In the genomic region with DNA sequence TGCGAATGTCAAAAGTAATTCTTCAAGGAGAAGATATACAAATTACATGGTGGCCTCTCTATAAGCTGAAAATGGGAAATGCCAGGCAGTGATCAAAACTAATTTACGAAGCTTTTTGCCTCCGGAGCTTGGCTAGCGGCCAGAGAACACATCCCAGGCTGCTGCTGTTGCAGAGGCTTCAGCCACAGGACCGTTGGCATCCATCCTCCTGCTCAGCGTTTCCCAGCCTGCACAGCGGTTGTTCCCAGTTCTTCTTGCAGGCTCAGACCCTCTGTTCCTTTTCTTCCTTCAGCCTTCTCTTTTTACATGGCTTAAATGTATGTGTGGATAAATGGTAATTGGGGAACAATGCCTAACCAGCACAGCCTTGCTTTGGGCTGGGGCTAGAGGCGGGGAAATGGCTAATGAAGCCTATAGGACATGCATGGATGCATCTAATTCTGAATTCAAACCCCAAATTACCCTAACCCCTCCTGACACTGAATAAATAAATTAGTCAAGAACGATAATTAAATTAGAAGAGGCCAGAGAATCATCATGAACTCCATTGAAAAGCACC, we compare ENCODE assay signal across 10 mouse cellular contexts. TPM values are rescaled to one million over a fixed set of nuclear protein-coding genes. Genes with fewer than 3 reads are reported as not detected.
DNase-seq lines count a peak whose midpoint lies in the region; ATAC-seq and TF ChIP-seq lines count a peak whose summit lies in the region.
"Had no signal": no experiment of that assay in that cellular context is flagged by ENCODE, and none has a peak within 500 bp of the region (broad histone marks: within the 10 kb centered on the region; RNA-seq: fewer than 3 reads in every experiment).

No protein-coding gene starts in this region.

- no peak for TF ChIP-seq CTCF in intestine, postnatal 0 days (IDR thresholded peaks at IDR 0.05; ENCODE audit: low read depth)

- WGBS in heart, embryonic 11.5 days (ENCODE audit: insufficient replicate concordance), result 50% methylated on average over 9 of the region's 9 CpGs
- 52% methylated on average over 9 of the region's 9 CpGs for WGBS in embryonic facial prominence, embryonic 11.5 days
- 50% methylated on average over 9 of the region's 9 CpGs for WGBS in hindbrain, embryonic 11.5 days
- WGBS in midbrain, embryonic 12.5 days, result 28% methylated on average over 9 of the region's 9 CpGs
- WGBS in intestine, postnatal 0 days, result 50% methylated on average over 9 of the region's 9 CpGs

- no peak overlapping the region for H3K4me3 ChIP-seq in heart, embryonic 11.5 days (ENCODE audit: low read depth, low read length)
- H3K4me3 ChIP-seq in embryonic facial prominence, embryonic 11.5 days (ENCODE audit: low read depth, low read length), result no peak overlapping the region
- no peak overlapping the region for H3K4me3 ChIP-seq in hindbrain, embryonic 11.5 days (ENCODE audit: low read depth, low read length)
- no peak overlapping the region for H3K4me3 ChIP-seq in midbrain, embryonic 12.5 days
- H3K4me3 ChIP-seq in intestine, postnatal 0 days (ENCODE audit: low read depth, low read length), result no peak overlapping the region
- H3K4me3 ChIP-seq: liver, embryonic 13.5 days had no signal

- no peak overlapping the region for H3K9ac ChIP-seq in heart, embryonic 11.5 days (ENCODE audit: low read depth, low read length)
- no peak overlapping the region for H3K9ac ChIP-seq in embryonic facial prominence, embryonic 11.5 days (replicated peaks; ENCODE audit: low read length)
- no peak overlapping the region for H3K9ac ChIP-seq in hindbrain, embryonic 11.5 days (ENCODE audit: low read depth, low read length)
- H3K9ac ChIP-seq in midbrain, embryonic 12.5 days (replicated peaks), result no peak overlapping the region
- no peak overlapping the region for H3K9ac ChIP-seq in intestine, postnatal 0 days (ENCODE audit: low read depth, low read length)
- H3K9ac ChIP-seq: liver, embryonic 13.5 days had no signal

- H3K9me3 ChIP-seq in heart, embryonic 11.5 days (replicated peaks; ENCODE audit: control insufficient read depth, low read length), result no peaks in the 10 kb centered on the region
- no peaks in the 10 kb centered on the region for H3K9me3 ChIP-seq in embryonic facial prominence, embryonic 11.5 days (replicated peaks; ENCODE audit: control insufficient read depth, low read length)
- no peaks in the 10 kb centered on the region for H3K9me3 ChIP-seq in hindbrain, embryonic 11.5 days (ENCODE audit: control insufficient read depth, low read length)
- no peaks in the 10 kb centered on the region for H3K9me3 ChIP-seq in midbrain, embryonic 12.5 days
- no peaks in the 10 kb centered on the region for H3K9me3 ChIP-seq in intestine, postnatal 0 days (ENCODE audit: control insufficient read depth)
- H3K9me3 ChIP-seq: G1E; liver, embryonic 13.5 days had no signal

- H3K4me2 ChIP-seq in heart, embryonic 11.5 days, result no peak overlapping the region
- no peak overlapping the region for H3K4me2 ChIP-seq in embryonic facial prominence, embryonic 11.5 days (ENCODE audit: low read depth, low read length)
- no peak overlapping the region for H3K4me2 ChIP-seq in hindbrain, embryonic 11.5 days (replicated peaks; ENCODE audit: low read depth, low read length)
- no peak overlapping the region for H3K4me2 ChIP-seq in midbrain, embryonic 12.5 days (replicated peaks)
- no peak overlapping the region for H3K4me2 ChIP-seq in intestine, postnatal 0 days (replicated peaks; ENCODE audit: low read depth)
- H3K4me2 ChIP-seq: liver, embryonic 13.5 days had no signal

- DNase-seq in heart, adult 18-20 months, result peak; percentile 26 to 38
- DNase-seq in Muller cell, postnatal 12 days (ENCODE audit: inconsistent ontology term), result peak; percentile 76
- peak; percentile 44 for DNase-seq in embryonic facial prominence, embryonic 11.5 days (ENCODE audit: low spot score)
- DNase-seq in hindbrain, embryonic 11.5 days (ENCODE audit: low spot score), result peak; percentile 49
- no peak for DNase-seq in spleen, postnatal 4 days (ENCODE audit: low spot score in 2 of 2)
- DNase-seq: liver, embryonic 13.5 days had no signal

- no peak; the same call in 1 of the 2 replicates for ATAC-seq in heart, embryonic 11.5 days (replicated peaks; ENCODE audit: insufficient number of reproducible peaks, low FRiP score, low TSS enrichment)
- peak; percentile 73 for ATAC-seq in embryonic facial prominence, embryonic 11.5 days (replicated peaks; ENCODE audit: insufficient number of reproducible peaks, low FRiP score, low TSS enrichment, low read depth)
- ATAC-seq in hindbrain, embryonic 11.5 days (ENCODE audit: low FRiP score), result peak; percentile 90
- peak; percentile 80 for ATAC-seq in midbrain, embryonic 12.5 days (ENCODE audit: low FRiP score, low read depth)
- no peak for ATAC-seq in intestine, postnatal 0 days

- no peak overlapping the region for H3K27ac ChIP-seq in heart, embryonic 11.5 days (ENCODE audit: low read depth, low read length)
- H3K27ac ChIP-seq in embryonic facial prominence, embryonic 11.5 days (replicated peaks; ENCODE audit: low read depth, low read length), result no peak overlapping the region
- H3K27ac ChIP-seq in hindbrain, embryonic 11.5 days (ENCODE audit: low read depth, low read length), result peak overlapping the region; percentile 10; the same call in 1 of the 2 replicates
- peak overlapping the region; percentile 39 for H3K27ac ChIP-seq in midbrain, embryonic 12.5 days (replicated peaks)
- H3K27ac ChIP-seq in intestine, postnatal 0 days (ENCODE audit: low read depth, low read length), result no peak overlapping the region
- H3K27ac ChIP-seq: liver, embryonic 13.5 days had no signal

- no peaks in the 10 kb centered on the region for H3K36me3 ChIP-seq in heart, embryonic 11.5 days (ENCODE audit: control insufficient read depth, insufficient read depth, low read length)
- H3K36me3 ChIP-seq in embryonic facial prominence, embryonic 11.5 days (replicated peaks; ENCODE audit: control insufficient read depth, insufficient read depth, low read depth, low read length), result no peaks in the 10 kb centered on the region
- H3K36me3 ChIP-seq in hindbrain, embryonic 11.5 days (ENCODE audit: control insufficient read depth, insufficient read depth, low read length), result no peaks in the 10 kb centered on the region
- no peaks in the 10 kb centered on the region for H3K36me3 ChIP-seq in midbrain, embryonic 12.5 days
- H3K36me3 ChIP-seq in intestine, postnatal 0 days (ENCODE audit: control insufficient read depth, insufficient read depth), result no peaks in the 10 kb centered on the region
- H3K36me3 ChIP-seq: G1E; liver, embryonic 13.5 days had no signal

- H3K4me1 ChIP-seq in heart, embryonic 11.5 days (ENCODE audit: control insufficient read depth, insufficient read depth, low read length), result peaks cover 7% of the 10 kb centered on the region; the same call in 1 of the 2 replicates
- no peaks in the 10 kb centered on the region for H3K4me1 ChIP-seq in embryonic facial prominence, embryonic 11.5 days (ENCODE audit: control insufficient read depth, insufficient read depth, low read length)
- H3K4me1 ChIP-seq in hindbrain, embryonic 11.5 days (replicated peaks; ENCODE audit: control insufficient read depth, insufficient read depth, low read length), result no peaks in the 10 kb centered on the region
- H3K4me1 ChIP-seq in midbrain, embryonic 12.5 days, result peaks cover 22% of the 10 kb centered on the region
- H3K4me1 ChIP-seq in intestine, postnatal 0 days (replicated peaks; ENCODE audit: control insufficient read depth, insufficient read depth, low read length), result no peaks in the 10 kb centered on the region
- H3K4me1 ChIP-seq: liver, embryonic 13.5 days had no signal

- no peaks in the 10 kb centered on the region for H3K27me3 ChIP-seq in heart, embryonic 11.5 days (ENCODE audit: control insufficient read depth, insufficient read depth, low read length)
- no peaks in the 10 kb centered on the region for H3K27me3 ChIP-seq in embryonic facial prominence, embryonic 11.5 days (ENCODE audit: control insufficient read depth, insufficient read depth, low read length)
- H3K27me3 ChIP-seq in hindbrain, embryonic 11.5 days (ENCODE audit: control insufficient read depth, insufficient read depth, low read length), result no peaks in the 10 kb centered on the region
- H3K27me3 ChIP-seq in midbrain, embryonic 12.5 days, result no peaks in the 10 kb centered on the region
- H3K27me3 ChIP-seq in intestine, postnatal 0 days (replicated peaks; ENCODE audit: control insufficient read depth, insufficient read depth, low read length), result no peaks in the 10 kb centered on the region
- H3K27me3 ChIP-seq: liver, embryonic 13.5 days had no signal

RNA-seq across cellular contexts. Expression of a gene that starts 54.9 kb away (rescaled TPM):
- total RNA-seq in heart, adult 18-20 months (2021), result 10 to 100 TPM; 25.0 to 32.3 TPM
- polyA plus RNA-seq in heart, embryonic 11.5 days (2014; fragmentation: Nextera tagmentation; extraction: Ambion mirVana), result 37.6 and 44.8 TPM in 2 replicates
- 44.3 and 45.9 TPM in 2 replicates for polyA plus RNA-seq in embryonic facial prominence, embryonic 11.5 days (2014; fragmentation: Nextera tagmentation; extraction: Ambion mirVana)
- polyA plus RNA-seq in hindbrain, embryonic 11.5 days (2014; fragmentation: Nextera tagmentation; extraction: Ambion mirVana), result 44.0 and 61.3 TPM in 2 replicates
- 79.5 and 82.6 TPM in 2 replicates for polyA plus RNA-seq in midbrain, embryonic 12.5 days (2016; fragmentation: Nextera tagmentation; extraction: Ambion mirVana)
- polyA plus RNA-seq in intestine, postnatal 0 days (2015; fragmentation: Nextera tagmentation; extraction: Ambion mirVana), result 42.0 and 55.0 TPM in 2 replicates

Comparison
In these comparisons a context has a peak if more than half of its experiments do, and no peak if none do; other contexts are left out.
1. DNase-seq: peak in heart, adult 18-20 months (2 of 2), Muller cell, postnatal 12 days (single experiment), embryonic facial prominence, embryonic 11.5 days (single experiment) and hindbrain, embryonic 11.5 days (single experiment); none in spleen, postnatal 4 days (0 of 2).
2. ATAC-seq: peak in embryonic facial prominence, embryonic 11.5 days (single experiment), hindbrain, embryonic 11.5 days (single experiment) and midbrain, embryonic 12.5 days (single experiment); none in heart, embryonic 11.5 days (single experiment) and intestine, postnatal 0 days (single experiment).
3. H3K27ac ChIP-seq: peak in hindbrain, embryonic 11.5 days (single experiment) and midbrain, embryonic 12.5 days (single experiment); none in heart, embryonic 11.5 days (single experiment), embryonic facial prominence, embryonic 11.5 days (single experiment) and intestine, postnatal 0 days (single experiment).